10 mouse cellular contexts compared by ENCODE assay signal in genomic region chr14:109874230-109874629, GRCm38 (mm10).
A peak's percentile ranks its signal among the peaks of the same experiment; 100 is the strongest.
DNase-seq lines count a peak whose midpoint lies in the region; ATAC-seq lines count a peak whose summit lies in the region.
"Had no signal": no experiment of that assay in that cellular context is flagged by ENCODE, and none has a peak within 500 bp of the region (broad histone marks: within the 10 kb centered on the region; RNA-seq: fewer than 3 reads in every experiment).

No protein-coding gene starts in this region.

- no peaks in the 10 kb centered on the region for H3K9me3 ChIP-seq in liver, embryonic 12.5 days (replicated peaks)
- H3K9me3 ChIP-seq in embryonic facial prominence, embryonic 14.5 days (ENCODE audit: control insufficient read depth, low read length): no peaks in the 10 kb centered on the region
- H3K9me3 ChIP-seq: embryonic facial prominence, embryonic 13.5 days; liver, embryonic 13.5 days had no signal

- 6% methylated on average over 1 of the region's 1 CpGs for WGBS in liver, embryonic 12.5 days (ENCODE audit: insufficient replicate concordance)
- WGBS in embryonic facial prominence, embryonic 14.5 days: 10% methylated on average over 1 of the region's 1 CpGs

- DNase-seq in liver: peak; percentile 10
- peak; percentile 20 for DNase-seq in brain, embryonic 18.5 days (ENCODE audit: low read depth, low spot score)
- DNase-seq in embryonic facial prominence, embryonic 14.5 days (ENCODE audit: low spot score): peak; percentile 49
- DNase-seq in kidney, postnatal 14 days: peak; percentile 16
- DNase-seq in lung, postnatal 14 days: peak; percentile 30
- peak; percentile 69 for DNase-seq in right cerebral cortex, postnatal 4 days
- no peak for DNase-seq in thymus, adult 18-20 months
- DNase-seq: liver, embryonic 13.5 days had no signal

- no peak overlapping the region for H3K27ac ChIP-seq in liver, embryonic 12.5 days
- no peak overlapping the region for H3K27ac ChIP-seq in embryonic facial prominence, embryonic 14.5 days (replicated peaks; ENCODE audit: low read depth, low read length)
- H3K27ac ChIP-seq: embryonic facial prominence, embryonic 13.5 days; liver, embryonic 13.5 days had no signal

- H3K4me3 ChIP-seq in liver, embryonic 12.5 days: no peak overlapping the region
- H3K4me3 ChIP-seq in embryonic facial prominence, embryonic 14.5 days (ENCODE audit: low read depth, low read length): no peak overlapping the region
- H3K4me3 ChIP-seq: embryonic facial prominence, embryonic 13.5 days; liver, embryonic 13.5 days had no signal

- no peaks in the 10 kb centered on the region for H3K4me1 ChIP-seq in liver, embryonic 12.5 days
- H3K4me1 ChIP-seq in embryonic facial prominence, embryonic 14.5 days (ENCODE audit: control insufficient read depth, insufficient read depth, low read length): no peaks in the 10 kb centered on the region
- H3K4me1 ChIP-seq: embryonic facial prominence, embryonic 13.5 days; liver, embryonic 13.5 days had no signal

- no peak for ATAC-seq in liver, embryonic 12.5 days
- ATAC-seq in embryonic facial prominence, embryonic 14.5 days (ENCODE audit: low read depth): peak; percentile 63; the same call in 1 of the 2 replicates

- no peak overlapping the region for H3K4me2 ChIP-seq in liver, embryonic 12.5 days
- no peak overlapping the region for H3K4me2 ChIP-seq in embryonic facial prominence, embryonic 14.5 days (ENCODE audit: low read depth, low read length)
- H3K4me2 ChIP-seq: embryonic facial prominence, embryonic 13.5 days; liver, embryonic 13.5 days had no signal

- H3K9ac ChIP-seq in liver, embryonic 12.5 days: no peak overlapping the region
- no peak overlapping the region for H3K9ac ChIP-seq in embryonic facial prominence, embryonic 14.5 days (ENCODE audit: low read depth, low read length)
- H3K9ac ChIP-seq: embryonic facial prominence, embryonic 13.5 days; liver, embryonic 13.5 days had no signal

- no peaks in the 10 kb centered on the region for H3K27me3 ChIP-seq in liver, embryonic 12.5 days (replicated peaks)
- H3K27me3 ChIP-seq in embryonic facial prominence, embryonic 14.5 days (replicated peaks; ENCODE audit: control insufficient read depth, insufficient read depth, low read length): no peaks in the 10 kb centered on the region
- H3K27me3 ChIP-seq: embryonic facial prominence, embryonic 13.5 days; liver, embryonic 13.5 days had no signal

- no peaks in the 10 kb centered on the region for H3K36me3 ChIP-seq in liver, embryonic 12.5 days
- H3K36me3 ChIP-seq in embryonic facial prominence, embryonic 14.5 days (ENCODE audit: control insufficient read depth, insufficient read depth, low read length): no peaks in the 10 kb centered on the region
- H3K36me3 ChIP-seq: embryonic facial prominence, embryonic 13.5 days; liver, embryonic 13.5 days had no signal

Comparison
In these comparisons a context has a peak if more than half of its experiments do, and no peak if none do; other contexts are left out.
1. DNase-seq: peak in liver (single experiment), brain, embryonic 18.5 days (single experiment), embryonic facial prominence, embryonic 14.5 days (single experiment), kidney, postnatal 14 days (single experiment), lung, postnatal 14 days (single experiment) and right cerebral cortex, postnatal 4 days (single experiment); none in thymus, adult 18-20 months (0 of 2).